Mouse (Mus musculus): ENCODE data around the gene Cyp2d34. TPM values are rescaled to one million over a fixed set of nuclear protein-coding genes. Genes with fewer than 3 reads are reported as not detected.

Gene Cyp2d34
- total RNA-seq (2021): not detected
- long read RNA-seq, experiment 1: 0 reads
- long read RNA-seq, experiment 2: 0 reads

DNA sequence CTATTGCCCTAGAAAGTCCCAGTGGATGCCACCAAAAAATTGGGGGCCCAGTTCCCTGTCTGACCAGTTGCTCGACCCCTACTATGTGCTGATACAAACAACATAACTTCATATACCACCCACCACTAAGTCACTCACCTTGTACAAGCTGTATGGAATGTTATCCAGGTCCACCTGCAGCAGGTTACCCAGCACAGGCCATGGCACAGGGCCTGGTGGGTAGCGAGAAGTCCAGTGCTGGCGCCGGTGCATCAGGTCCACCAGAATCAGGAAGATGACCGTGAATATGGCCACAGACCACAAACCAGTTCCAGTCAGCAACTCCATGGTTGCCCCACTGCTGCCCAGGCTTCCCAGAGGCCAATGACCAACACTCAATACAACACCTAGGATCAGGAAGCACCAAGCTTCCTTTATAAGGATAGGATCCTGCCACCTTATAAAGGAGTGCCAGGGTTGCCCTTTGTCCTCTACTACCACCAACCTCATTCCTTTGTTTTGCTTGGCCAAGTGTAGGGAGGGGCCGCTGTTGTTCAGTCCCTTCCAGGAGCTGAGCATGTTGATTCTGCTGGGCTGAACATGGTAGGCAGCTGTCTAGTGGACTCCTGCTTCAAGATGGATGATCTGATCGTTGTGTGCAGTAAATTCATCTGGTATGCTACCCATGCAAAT, at the start of gene Cyp2d34:
Cyp2d34 (minus strand) TSS at position 416 of the 672 bp plus-strand sequence.
- no peak for DNase-seq (ENCODE audit: low spot score in 2 of 2)

DNA sequence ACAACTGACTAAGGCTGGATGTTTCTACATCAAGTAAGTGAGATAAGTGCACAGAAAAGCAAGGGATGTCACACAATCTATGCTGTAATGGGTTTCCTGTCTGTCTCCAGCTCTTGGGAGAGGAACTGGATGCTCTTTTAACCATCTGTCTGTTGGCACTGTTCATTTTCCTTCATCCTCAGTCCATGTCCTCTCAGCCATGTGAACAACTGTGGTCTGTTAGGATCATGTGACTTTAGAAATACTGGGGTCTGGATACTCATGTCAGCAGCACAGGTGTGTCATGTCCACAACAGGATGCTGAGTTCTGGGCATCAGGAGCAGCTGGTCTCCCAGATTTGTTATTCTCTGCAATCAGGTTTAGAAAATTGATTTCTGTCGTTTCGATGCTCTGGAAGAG, 35.6 kb upstream of the Cyp2d34 start:
- no peak for DNase-seq (ENCODE audit: low spot score in 2 of 2)

- DNase-seq (ENCODE audit: low spot score in 2 of 2): no peak
These were observed 23.6 kb upstream of the Cyp2d34 start for GRCm38 (mm10) chr15:82644371-82644770.

GRCm38 (mm10) chr15:82643771-82644170, 23.0 kb upstream of the Cyp2d34 start:
- DNase-seq (ENCODE audit: low spot score in 2 of 2): no peak

DNA sequence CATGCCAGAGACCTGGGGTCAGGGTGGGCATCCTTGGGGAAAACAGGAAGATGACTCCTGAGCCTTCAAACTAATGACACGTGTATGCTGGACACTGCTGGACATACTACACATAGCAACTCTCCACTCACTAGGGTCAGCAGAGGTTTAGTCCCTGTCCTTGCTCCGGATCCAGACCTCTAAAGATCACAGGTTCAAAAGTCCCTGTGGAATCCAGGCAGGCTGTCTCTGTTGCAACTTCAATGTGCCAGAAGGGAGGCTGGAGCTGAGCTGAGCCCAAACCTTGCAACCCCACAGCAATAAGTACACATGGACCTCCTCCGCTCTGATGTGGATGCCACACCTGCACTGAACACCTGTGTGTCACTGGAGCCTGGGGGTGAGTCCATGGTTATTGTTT, 22.0 kb upstream of the Cyp2d34 start:
- no peak for DNase-seq (ENCODE audit: low spot score in 2 of 2)

GRCm38 (mm10) chr15:82641921-82642320, 21.2 kb upstream of the Cyp2d34 start:
- no peak for DNase-seq (ENCODE audit: low spot score in 2 of 2)

- DNase-seq (ENCODE audit: low spot score in 2 of 2): no peak
These were observed 20.6 kb upstream of the Cyp2d34 start for GRCm38 (mm10) chr15:82641390-82641789.

- no peak for DNase-seq (ENCODE audit: low spot score in 2 of 2)
These were observed 19.5 kb upstream of the Cyp2d34 start for GRCm38 (mm10) chr15:82640201-82640600.

DNA sequence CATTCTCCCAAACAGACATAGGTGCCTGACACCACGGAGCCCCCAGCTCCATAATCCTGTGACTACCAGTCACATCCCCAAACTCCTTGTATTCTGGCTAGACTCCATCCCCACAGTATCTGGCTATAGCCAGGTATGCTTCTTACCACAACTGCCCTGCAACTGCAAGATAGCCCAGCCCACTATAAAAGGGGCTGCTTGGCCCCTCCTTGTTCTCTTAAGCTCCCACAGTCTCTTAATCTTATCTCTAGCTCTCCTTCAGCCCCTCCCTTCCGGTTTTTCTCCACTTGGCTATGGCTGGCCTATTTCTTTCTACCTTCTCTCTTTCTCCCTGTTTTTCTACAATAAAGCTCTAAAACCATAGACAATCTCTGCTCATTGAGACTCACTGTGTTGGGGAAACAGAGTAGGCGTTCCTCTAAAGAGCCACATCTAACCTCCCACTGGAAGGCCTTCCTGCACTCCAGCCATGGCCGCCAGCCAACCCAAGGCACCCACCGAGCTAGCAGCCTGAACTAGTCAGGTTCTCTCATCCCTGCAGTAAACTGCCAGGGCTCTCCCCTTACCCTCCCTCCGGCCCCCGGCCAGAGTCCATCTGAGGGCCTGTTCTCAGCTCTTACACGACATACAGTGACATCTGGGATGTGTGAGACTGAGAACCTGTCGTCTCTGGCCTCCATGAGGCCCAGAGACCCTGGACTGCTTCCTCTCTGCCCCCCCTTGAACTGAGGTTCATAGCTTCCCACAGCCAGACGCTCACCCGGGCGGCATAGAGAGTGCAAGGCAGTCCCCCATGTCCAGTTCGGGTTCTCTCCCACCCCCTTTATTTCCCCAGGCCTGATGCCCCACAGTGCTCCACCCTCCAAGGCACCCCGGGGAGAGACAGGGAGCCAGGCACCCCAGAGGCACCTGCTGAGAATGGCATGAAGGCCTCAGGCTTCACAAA, 16.7 kb upstream of the Cyp2d34 start:
- no peak for DNase-seq (ENCODE audit: low spot score in 2 of 2)

DNA sequence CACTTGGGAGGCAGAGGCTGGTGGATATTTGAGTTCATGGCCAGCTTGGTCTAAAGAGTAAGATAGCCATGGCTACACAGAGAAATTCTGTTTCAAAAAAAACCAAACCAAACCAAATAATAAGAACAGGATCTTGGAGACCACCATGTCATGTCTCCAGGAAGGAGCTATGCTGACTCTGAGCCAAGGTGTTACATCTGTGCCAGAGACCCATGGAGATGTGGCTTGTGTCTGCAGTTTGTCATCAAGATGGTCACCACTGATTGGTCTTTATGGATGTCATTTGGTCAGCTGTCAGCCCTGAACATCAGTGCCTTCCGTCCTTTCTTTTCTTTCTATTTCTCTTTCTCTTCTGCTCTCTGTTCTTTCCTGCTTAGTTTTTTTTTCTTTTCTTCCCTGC, 14.2 kb upstream of the Cyp2d34 start:
- DNase-seq (ENCODE audit: low spot score in 2 of 2): no peak

DNA sequence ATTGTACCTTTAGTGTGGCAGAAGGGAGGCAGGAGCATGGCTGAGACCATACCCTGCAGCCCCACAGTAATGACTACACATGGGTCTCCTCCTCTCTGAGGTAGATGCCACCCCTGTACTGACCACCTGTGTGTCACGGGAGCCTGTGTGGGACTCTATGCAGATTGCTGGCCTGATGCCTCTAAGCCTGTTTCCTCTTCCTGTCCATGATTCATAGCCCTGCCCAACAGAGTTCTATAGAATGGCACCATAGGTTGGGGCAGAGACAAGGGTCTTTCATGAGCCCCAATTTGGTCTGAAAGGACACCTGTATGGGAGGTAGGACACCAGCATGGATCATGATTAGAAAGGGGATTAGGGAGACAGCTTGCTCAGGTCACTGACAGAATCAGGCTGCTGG, 1.2 kb upstream of the Cyp2d34 start:
- DNase-seq (ENCODE audit: low spot score in 2 of 2): no peak

- DNase-seq (ENCODE audit: low spot score in 2 of 2): no peak
These were observed 2.3 kb downstream of the Cyp2d34 start for GRCm38 (mm10) chr15:82618362-82619020.

DNA sequence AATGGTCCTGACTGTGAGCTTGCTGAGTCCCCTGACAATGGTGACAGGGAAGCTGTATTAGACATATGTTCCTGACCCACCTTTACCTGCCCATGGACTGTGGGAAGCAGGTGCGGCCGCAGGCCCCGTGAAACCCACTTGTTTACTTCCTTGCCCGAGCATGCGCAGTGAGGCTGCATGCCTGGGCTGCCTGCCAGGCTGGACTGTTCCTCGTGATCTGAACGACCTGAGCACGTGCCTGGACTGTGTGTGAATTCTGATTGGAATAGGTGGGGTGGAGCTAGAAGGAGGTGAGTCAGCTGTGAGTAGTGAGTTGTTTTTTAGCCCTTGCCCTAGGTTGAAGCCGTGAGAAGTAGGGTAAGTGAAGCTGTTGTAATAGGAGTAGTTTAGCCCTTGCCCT, 38.1 kb downstream of the Cyp2d34 start:
- no peak for DNase-seq (ENCODE audit: low spot score in 2 of 2)

DNA sequence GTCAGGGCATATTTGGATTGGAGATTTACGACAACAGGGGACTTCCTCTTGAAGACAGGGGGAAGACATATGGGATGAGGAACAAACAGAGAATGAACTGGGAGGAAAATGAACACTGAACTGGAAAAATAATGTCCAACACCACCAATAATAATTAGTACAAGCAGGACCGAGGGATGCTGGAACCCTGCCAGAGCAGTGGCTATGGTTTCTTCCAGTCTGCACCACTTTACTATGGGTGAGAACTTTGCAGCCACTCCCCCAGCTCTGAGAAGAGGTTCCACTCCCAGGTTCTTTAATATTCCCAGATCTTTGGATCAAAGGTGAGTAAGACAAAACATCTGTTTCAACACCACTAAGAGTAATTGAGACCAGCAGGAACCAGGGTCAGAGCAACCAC, 41.7 kb downstream of the Cyp2d34 start:
- no peak for DNase-seq (ENCODE audit: low spot score in 2 of 2)

DNA sequence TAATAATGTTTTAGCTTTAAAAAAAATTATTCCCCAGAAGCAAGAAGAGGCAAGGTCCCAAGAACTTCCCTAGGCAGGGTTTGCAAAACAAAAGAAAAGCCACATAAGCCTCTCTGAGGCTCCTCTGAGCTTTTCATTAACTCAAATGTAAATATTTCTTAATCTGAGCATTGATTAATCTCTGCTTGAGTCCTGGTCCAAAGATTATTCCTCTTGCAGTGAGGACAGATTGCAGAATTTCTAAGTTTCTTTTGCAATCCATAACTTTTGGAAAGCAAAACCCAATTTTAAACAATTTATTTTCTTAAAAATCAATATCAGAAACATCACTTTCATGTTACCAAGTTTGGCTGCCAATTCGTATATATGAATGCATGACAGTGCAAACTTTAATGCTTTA, 47.9 kb downstream of the Cyp2d34 start:
- DNase-seq (ENCODE audit: low spot score in 2 of 2): no peak

Small RNA genes lying within 50 kb of the gene (microRNA-seq; reads per million reads assigned to microRNA genes)
- gene Gm27463 (not detected), gene Gm27742 (not detected)

Other genes with a start within 250 kb of the Cyp2d34 start
- 10 to 100 TPM; 17.3 to 17.9 TPM for gene Cyp2d22, start 240.7 kb downstream of the Cyp2d34 start, total RNA-seq (2021)
- under 1 TPM in 1 of 2 experiments, not detected in 1; 0.21 TPM for gene Cyp2d11, start 226.9 kb downstream of the Cyp2d34 start, total RNA-seq (2021)
- gene Cyp2d10, start 213.8 kb downstream of the Cyp2d34 start, total RNA-seq (2021): under 1 TPM in 1 of 2 experiments, not detected in 1; 0.86 TPM
- gene Cyp2d9, start 187.5 kb downstream of the Cyp2d34 start, total RNA-seq (2021): under 1 TPM in 1 of 2 experiments, not detected in 1; 0.23 TPM
- gene Cyp2d12, start 65.9 kb downstream of the Cyp2d34 start, total RNA-seq (2021): not detected
- gene Cyp2d40, start 143.2 kb upstream of the Cyp2d34 start, total RNA-seq (2021): not detected
- gene Cyp2d26, start 173.3 kb upstream of the Cyp2d34 start, total RNA-seq (2021): 1 to 10 TPM in 1 of 2 experiments, under 1 TPM in 1; 0.22 to 2.5 TPM

Measured in gastrocnemius, postnatal 4 days (tissue).